Mouse (Mus musculus) midbrain, embryonic 13.5 days (tissue): ENCODE measurements around the gene Arvcf. TPM values are rescaled to one million over a fixed set of nuclear protein-coding genes. Genes with fewer than 3 reads are reported as not detected.

ENCODE experiments used
- ATAC-seq: fragments of 200-750 bp; cut with Nextera tagmentation; 2 replicates; pipeline ENCODE4 v1.8.0; 2017; ENCODE audit warnings: mild to moderate bottlenecking, moderate TSS enrichment, moderate library complexity
- H3K27ac ChIP-seq: fragments of 300-500 bp; sonication (generic); 2 replicates; pipeline ENCODE4 v1.5.1; 2015; ENCODE audit warnings: inconsistent platforms, mild to moderate bottlenecking, moderate library complexity
- H3K27me3 ChIP-seq: fragments of 300-500 bp; sonication (generic); 2 replicates; pipeline ENCODE4 v1.6.1; 2015; ENCODE audit warnings: mild to moderate bottlenecking, inconsistent platforms
- H3K36me3 ChIP-seq: fragments of 300-500 bp; sonication (generic); 2 replicates; pipeline ENCODE4 v1.6.1; 2015; ENCODE audit warnings: mild to moderate bottlenecking, inconsistent platforms
- H3K4me1 ChIP-seq: fragments of 300-500 bp; sonication (generic); replicated peaks from 2 replicates; pipeline ENCODE4 v1.6.1; 2015; ENCODE audit warnings: inconsistent platforms
- H3K4me2 ChIP-seq: fragments of 300-500 bp; sonication (generic); replicated peaks from 2 replicates; pipeline ENCODE4 v1.6.1; 2015; ENCODE audit warnings: moderate library complexity, mild to moderate bottlenecking, inconsistent platforms
- H3K4me3 ChIP-seq: fragments of 300-500 bp; sonication (generic); replicated peaks from 2 replicates; pipeline ENCODE4 v1.5.1; 2015; ENCODE audit warnings: mild to moderate bottlenecking, inconsistent platforms
- H3K9ac ChIP-seq: fragments of 300-500 bp; sonication (generic); replicated peaks from 2 replicates; pipeline ENCODE4 v1.6.1; 2015; ENCODE audit warnings: mild to moderate bottlenecking, inconsistent platforms
- H3K9me3 ChIP-seq: fragments of 300-500 bp; sonication (generic); 2 replicates; pipeline ENCODE4 v1.6.1; 2016; ENCODE audit warnings: mild to moderate bottlenecking, inconsistent platforms
- WGBS: fragments of 180-500 bp; shearing (Covaris S2); methylation state at CpG from one replicate; pipeline ENCODE4 v1.1.7; 2015; 5-methylcytosine and 5-hydroxymethylcytosine counted together
- microRNA counts: library from miRNA; unstranded; fragments of <30 nt; microRNA quantifications from one replicate; lab custom pipeline; 2016
- microRNA-seq: library from miRNA; unstranded; fragments of <30 nt; microRNA quantifications from one replicate; pipeline ENCODE4, GENCODE M21; 2016
- polyA plus RNA-seq: library from polyadenylated mRNA; unstranded; fragments of >200 nt; fragmentation: Nextera tagmentation; extraction: Ambion mirVana; gene quantifications from 2 replicates; pipeline ENCODE4 v1.2.1, GENCODE M21; 2015

The Arvcf gene
- polyA plus RNA-seq, 1 experiment from 2014 or later, result 111 TPM

GRCm38 (mm10) chr16:18453846-18454245 is 105.9 kb downstream of the Arvcf start:
- ATAC-seq, result no peak
- Histone ChIP-seq H3K4me1 (peaks cover 2% of the 10 kb centered on the region), H3K9me3 (no peaks in the 10 kb centered on the region), H3K27ac (no peak overlapping the region), H3K9ac (no peak overlapping the region), H3K4me2 (no peak overlapping the region), H3K4me3 (no peak overlapping the region), H3K27me3 (no peaks in the 10 kb centered on the region), H3K36me3 (peaks cover 9% of the 10 kb centered on the region)
- 55% methylated on average over 5 of the region's 5 CpGs for WGBS

- Histone ChIP-seq H3K9me3 (no peaks in the 10 kb centered on the region), H3K4me3 (no peak overlapping the region), H3K4me2 (no peak overlapping the region), H3K27ac (no peak overlapping the region), H3K4me1 (peaks cover 17% of the 10 kb centered on the region), H3K36me3 (peaks cover 3% of the 10 kb centered on the region; the same call in 1 of the 2 replicates), H3K27me3 (no peaks in the 10 kb centered on the region), H3K9ac (no peak overlapping the region)
- 89% methylated on average over 6 of the region's 6 CpGs for WGBS
- ATAC-seq, result no peak
These were observed 107.4 kb downstream of the Arvcf start for GRCm38 (mm10) chr16:18455407-18455806.

MicroRNA genes within 50 kb of the gene (microRNA counts, 519-probe panel; counts per million panel counts)
- 4,293 counts per million, percentile 79 among the panel's probes with 10 or more counts for microRNA mmu-miR-185 (lab: Ali Mortazavi, UCI)

Small RNA genes within 50 kb of the gene (microRNA-seq; reads per million reads assigned to microRNA genes)
- not detected for gene Gm26219
- gene Mir185, result 503 reads per million, percentile 71 among the genes with 10 or more reads in this experiment

Other genes with a start within 250 kb of the Arvcf start
- 10.4 and 13.4 TPM in 2 replicates for gene Rtn4r, start 220.5 kb upstream of the Arvcf start, polyA plus RNA-seq
- gene Ccdc188, start 130.3 kb upstream of the Arvcf start, polyA plus RNA-seq, result 0.09 TPM in 1 of 2 replicates, not detected in the other
- gene Zdhhc8, start 113.0 kb upstream of the Arvcf start, polyA plus RNA-seq, result 10.1 and 11.9 TPM in 2 replicates
- gene Trmt2a, start 99.5 kb upstream of the Arvcf start, polyA plus RNA-seq, result 100 and 115 TPM in 2 replicates
- gene Ranbp1, start 99.5 kb upstream of the Arvcf start, polyA plus RNA-seq, result 519 and 564 TPM in 2 replicates
- gene Gm49776, start 89.9 kb upstream of the Arvcf start, polyA plus RNA-seq, result not detected in 2 replicates
- 36.3 and 39.7 TPM in 2 replicates for gene Dgcr8, start 58.9 kb upstream of the Arvcf start, polyA plus RNA-seq
- 63.1 and 66.5 TPM in 2 replicates for gene Tango2, start 79 bp upstream of the Arvcf start, polyA plus RNA-seq
- 25.9 and 28.6 TPM in 2 replicates for gene Txnrd2, start 78.2 kb downstream of the Arvcf start, polyA plus RNA-seq
- 75.7 and 78.8 TPM in 2 replicates for gene Comt, start 78.7 kb downstream of the Arvcf start, polyA plus RNA-seq
- 12.9 and 16.0 TPM in 2 replicates for gene Gnb1l, start 150.5 kb downstream of the Arvcf start, polyA plus RNA-seq
- gene Rtl10, start 150.7 kb downstream of the Arvcf start, polyA plus RNA-seq, result 3.9 and 4.5 TPM in 2 replicates
- 0.34 and 0.71 TPM in 2 replicates for gene Tbx1, start 242.5 kb downstream of the Arvcf start, polyA plus RNA-seq